ENCODE assay signal across 10 mouse cellular contexts in the genomic region with DNA sequence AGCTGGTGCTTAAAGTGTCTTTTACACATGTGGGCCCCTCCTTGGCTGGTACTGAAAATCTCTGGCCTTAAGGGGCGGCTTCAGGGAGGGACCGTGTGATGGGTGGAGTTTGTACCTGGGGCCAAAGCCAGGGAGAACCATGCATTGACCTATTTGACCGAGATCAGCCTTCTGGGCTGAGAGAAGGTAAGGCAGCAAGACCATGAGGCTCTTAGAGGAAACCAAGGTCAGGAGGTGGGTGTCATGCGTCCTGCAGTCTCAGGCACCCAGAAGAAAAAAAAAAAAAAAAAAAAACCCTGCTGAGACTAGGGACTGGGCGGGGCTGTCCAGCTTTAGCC. TPM values are rescaled to one million over a fixed set of nuclear protein-coding genes. Genes with fewer than 3 reads are reported as not detected.
DNase-seq lines count a peak whose midpoint lies in the region; ATAC-seq and TF ChIP-seq lines count a peak whose summit lies in the region.
"Had no signal": no experiment of that assay in that cellular context is flagged by ENCODE, and none has a peak within 500 bp of the region (broad histone marks: within the 10 kb centered on the region; RNA-seq: fewer than 3 reads in every experiment).

No protein-coding gene starts in this region.

- no peak overlapping the region for H3K4me3 ChIP-seq in liver, embryonic 12.5 days
- peak overlapping the region; percentile 71 for H3K4me3 ChIP-seq in forebrain, embryonic 10.5 days
- peak overlapping the region; percentile 85 for H3K4me3 ChIP-seq in hindbrain, postnatal 0 days (ENCODE audit: low read length)

- peaks cover 8% of the 10 kb centered on the region for H3K4me1 ChIP-seq in liver, embryonic 12.5 days
- peaks cover 20% of the 10 kb centered on the region for H3K4me1 ChIP-seq in forebrain, embryonic 10.5 days
- H3K4me1 ChIP-seq in hindbrain, postnatal 0 days (ENCODE audit: insufficient read depth, low read length), result peaks cover 4% of the 10 kb centered on the region; the same call in 1 of the 2 replicates

- H3K9ac ChIP-seq in liver, embryonic 12.5 days, result no peak overlapping the region
- H3K9ac ChIP-seq in hindbrain, postnatal 0 days (replicated peaks; ENCODE audit: low read length), result peak overlapping the region; percentile 88
- H3K9ac ChIP-seq: heart, embryonic 12.5 days had no signal

- no peaks in the 10 kb centered on the region for H3K36me3 ChIP-seq in liver, embryonic 12.5 days
- H3K36me3 ChIP-seq in forebrain, embryonic 10.5 days (replicated peaks), result peaks cover 7% of the 10 kb centered on the region
- peaks cover 14% of the 10 kb centered on the region for H3K36me3 ChIP-seq in hindbrain, postnatal 0 days (ENCODE audit: insufficient read depth, low read length)
- H3K36me3 ChIP-seq: heart, embryonic 12.5 days had no signal

- WGBS in liver, embryonic 12.5 days (ENCODE audit: insufficient replicate concordance), result 14% methylated on average over 5 of the region's 5 CpGs
- 19% methylated on average over 5 of the region's 5 CpGs for WGBS in forebrain, embryonic 10.5 days
- 10% methylated on average over 5 of the region's 5 CpGs for WGBS in hindbrain, postnatal 0 days

- peaks cover 88% of the 10 kb centered on the region for H3K27me3 ChIP-seq in liver, embryonic 12.5 days (replicated peaks)
- peaks cover 62% of the 10 kb centered on the region for H3K27me3 ChIP-seq in forebrain, embryonic 10.5 days (ENCODE audit: poor library complexity, severe bottlenecking)
- no peaks in the 10 kb centered on the region for H3K27me3 ChIP-seq in hindbrain, postnatal 0 days (ENCODE audit: insufficient read depth, low read length)

- no peak for TF ChIP-seq CTCF in hindbrain, postnatal 0 days (IDR thresholded peaks at IDR 0.05; ENCODE audit: low read depth)

- ATAC-seq in liver, embryonic 12.5 days, result peak; percentile 8; the same call in 1 of the 2 replicates
- ATAC-seq in hindbrain, postnatal 0 days, result no peak; the same call in 1 of the 2 replicates

- no peaks in the 10 kb centered on the region for H3K9me3 ChIP-seq in liver, embryonic 12.5 days (replicated peaks)
- no peaks in the 10 kb centered on the region for H3K9me3 ChIP-seq in forebrain, embryonic 10.5 days
- H3K9me3 ChIP-seq in hindbrain, postnatal 0 days (ENCODE audit: low read length), result no peaks in the 10 kb centered on the region
- H3K9me3 ChIP-seq: heart, embryonic 12.5 days had no signal

- no peak overlapping the region for H3K27ac ChIP-seq in liver, embryonic 12.5 days
- H3K27ac ChIP-seq in forebrain, embryonic 10.5 days, result peak overlapping the region; percentile 87
- peak overlapping the region; percentile 90 for H3K27ac ChIP-seq in hindbrain, postnatal 0 days

- no peak overlapping the region for H3K4me2 ChIP-seq in liver, embryonic 12.5 days
- peak overlapping the region; percentile 73 for H3K4me2 ChIP-seq in hindbrain, postnatal 0 days (ENCODE audit: low read depth, low read length)

- DNase-seq in liver, result no peak
- no peak for DNase-seq in forebrain, embryonic 10.5 days (ENCODE audit: extremely low spot score, low spot score)
- DNase-seq in hindbrain, postnatal 0 days (ENCODE audit: low spot score), result no peak
- DNase-seq in right cerebral cortex, adult 18-20 months, result no peak
- no peak for DNase-seq in layer of hippocampus, postnatal 10 days (ENCODE audit: low spot score in 2 of 2)
- DNase-seq in left cerebral cortex, postnatal 25 days (ENCODE audit: low spot score in 2 of 2), result no peak
- DNase-seq: kidney, adult 9 months; lung, adult 18-20 months had no signal

- intact Hi-C loops in left cerebral cortex, postnatal 25 days (cut with DNase I), result no loop called here

RNA-seq across cellular contexts. Expression of a gene that starts 1.3 kb away (rescaled TPM):
- 0.18 TPM in 1 of 2 replicates, not detected in the other for polyA plus RNA-seq in liver, embryonic 12.5 days (2016; fragmentation: Nextera tagmentation; extraction: Ambion mirVana)
- 56.4 and 76.0 TPM in 2 replicates for polyA plus RNA-seq in forebrain, embryonic 10.5 days (2016; fragmentation: Nextera tagmentation; extraction: Ambion mirVana)
- total RNA-seq in hindbrain, postnatal 0 days (2014; rRNA removed), result 1,221 and 1,263 TPM in 2 replicates
- 1,758 and 1,824 TPM in 2 replicates for polyA plus RNA-seq in hindbrain, postnatal 0 days (2015; fragmentation: Nextera tagmentation; extraction: Ambion mirVana)
- total RNA-seq in layer of hippocampus, postnatal 10 days (2021), result 1,000 to 10,000 TPM in 1 of 2 experiments, 100 to 1,000 TPM in 1; 968 to 1,016 TPM
- 100 to 1,000 TPM; 631 to 689 TPM for total RNA-seq in left cerebral cortex, postnatal 25 days (2021)

RNA-seq across cellular contexts. Expression of a gene that starts 6.6 kb away (rescaled TPM):
- 39.8 and 40.4 TPM in 2 replicates for polyA plus RNA-seq in liver, embryonic 12.5 days (2016; fragmentation: Nextera tagmentation; extraction: Ambion mirVana)
- polyA plus RNA-seq in forebrain, embryonic 10.5 days (2016; fragmentation: Nextera tagmentation; extraction: Ambion mirVana), result 81.3 and 83.6 TPM in 2 replicates
- total RNA-seq in hindbrain, postnatal 0 days (2014; rRNA removed), result 52.2 and 97.2 TPM in 2 replicates
- 21.6 and 28.0 TPM in 2 replicates for polyA plus RNA-seq in hindbrain, postnatal 0 days (2015; fragmentation: Nextera tagmentation; extraction: Ambion mirVana)
- 10 to 100 TPM; 39.5 to 46.1 TPM for total RNA-seq in layer of hippocampus, postnatal 10 days (2021)
- 10 to 100 TPM; 29.8 to 34.9 TPM for total RNA-seq in left cerebral cortex, postnatal 25 days (2021)

RNA-seq across cellular contexts. Expression of a gene that starts 25.1 kb away (rescaled TPM):
- polyA plus RNA-seq in liver, embryonic 12.5 days (2016; fragmentation: Nextera tagmentation; extraction: Ambion mirVana), result 13.0 and 14.4 TPM in 2 replicates
- 20.7 and 21.6 TPM in 2 replicates for polyA plus RNA-seq in forebrain, embryonic 10.5 days (2016; fragmentation: Nextera tagmentation; extraction: Ambion mirVana)
- 19.2 and 25.2 TPM in 2 replicates for total RNA-seq in hindbrain, postnatal 0 days (2014; rRNA removed)
- 8.6 and 8.9 TPM in 2 replicates for polyA plus RNA-seq in hindbrain, postnatal 0 days (2015; fragmentation: Nextera tagmentation; extraction: Ambion mirVana)
- 10 to 100 TPM; 17.5 to 18.6 TPM for total RNA-seq in layer of hippocampus, postnatal 10 days (2021)
- total RNA-seq in left cerebral cortex, postnatal 25 days (2021), result 10 to 100 TPM; 21.3 to 23.9 TPM

RNA-seq across cellular contexts. Expression of a gene that starts 51.8 kb away (rescaled TPM):
- 22.6 and 23.9 TPM in 2 replicates for polyA plus RNA-seq in liver, embryonic 12.5 days (2016; fragmentation: Nextera tagmentation; extraction: Ambion mirVana)
- polyA plus RNA-seq in forebrain, embryonic 10.5 days (2016; fragmentation: Nextera tagmentation; extraction: Ambion mirVana), result 43.7 and 47.4 TPM in 2 replicates
- total RNA-seq in hindbrain, postnatal 0 days (2014; rRNA removed), result 66.3 and 85.3 TPM in 2 replicates
- 37.5 and 40.6 TPM in 2 replicates for polyA plus RNA-seq in hindbrain, postnatal 0 days (2015; fragmentation: Nextera tagmentation; extraction: Ambion mirVana)
- 10 to 100 TPM; 64.3 to 74.5 TPM for total RNA-seq in layer of hippocampus, postnatal 10 days (2021)
- 10 to 100 TPM; 64.8 to 68.0 TPM for total RNA-seq in left cerebral cortex, postnatal 25 days (2021)

RNA-seq across cellular contexts. Expression of a gene that starts 52.2 kb away (rescaled TPM):
- polyA plus RNA-seq in liver, embryonic 12.5 days (2016; fragmentation: Nextera tagmentation; extraction: Ambion mirVana), result 34.4 and 36.7 TPM in 2 replicates
- 80.0 and 84.5 TPM in 2 replicates for polyA plus RNA-seq in forebrain, embryonic 10.5 days (2016; fragmentation: Nextera tagmentation; extraction: Ambion mirVana)
- 13.0 and 14.7 TPM in 2 replicates for total RNA-seq in hindbrain, postnatal 0 days (2014; rRNA removed)
- polyA plus RNA-seq in hindbrain, postnatal 0 days (2015; fragmentation: Nextera tagmentation; extraction: Ambion mirVana), result 70.7 TPM in 2 replicates
- total RNA-seq in layer of hippocampus, postnatal 10 days (2021), result 10 to 100 TPM; 35.4 to 40.8 TPM
- 10 to 100 TPM; 39.5 to 41.4 TPM for total RNA-seq in left cerebral cortex, postnatal 25 days (2021)
